Mouse (Mus musculus): ENCODE measurements around the gene Mapkbp1. TPM values are rescaled to one million over a fixed set of nuclear protein-coding genes. Genes with fewer than 3 reads are reported as not detected.

Gene Mapkbp1
- total and polyA plus RNA-seq, 2 experiments from 2014 or later = 7.4 to 64.6 TPM

GRCm38 (mm10) chr2:119993515-119993914 lies 21.0 kb downstream of the Mapkbp1 start:
- no peak overlapping the region for H3K4me3 ChIP-seq (ENCODE audit: low read depth, low read length)
- H3K9ac ChIP-seq (replicated peaks; ENCODE audit: low read length, poor library complexity, severe bottlenecking) = no peak overlapping the region
- TF ChIP-seq CTCF (IDR thresholded peaks at IDR 0.05) = no peak
- H3K4me1 ChIP-seq (ENCODE audit: insufficient read depth, low read length) = no peaks in the 10 kb centered on the region
- no peaks in the 10 kb centered on the region for H3K36me3 ChIP-seq (ENCODE audit: insufficient read depth, low read length)
- H3K4me2 ChIP-seq (ENCODE audit: low read depth, low read length, poor library complexity, severe bottlenecking) = no peak overlapping the region
- no peaks in the 10 kb centered on the region for H3K27me3 ChIP-seq (ENCODE audit: insufficient read depth, low read length)
- no peak overlapping the region for H3K27ac ChIP-seq (ENCODE audit: low read depth, low read length)
- 44% methylated on average over 2 of the region's 2 CpGs for WGBS
- no peaks in the 10 kb centered on the region for H3K9me3 ChIP-seq (ENCODE audit: low read length)
- DNase-seq (ENCODE audit: low spot score) (no peak), ATAC-seq (ENCODE audit: low FRiP score) (no peak)

DNA sequence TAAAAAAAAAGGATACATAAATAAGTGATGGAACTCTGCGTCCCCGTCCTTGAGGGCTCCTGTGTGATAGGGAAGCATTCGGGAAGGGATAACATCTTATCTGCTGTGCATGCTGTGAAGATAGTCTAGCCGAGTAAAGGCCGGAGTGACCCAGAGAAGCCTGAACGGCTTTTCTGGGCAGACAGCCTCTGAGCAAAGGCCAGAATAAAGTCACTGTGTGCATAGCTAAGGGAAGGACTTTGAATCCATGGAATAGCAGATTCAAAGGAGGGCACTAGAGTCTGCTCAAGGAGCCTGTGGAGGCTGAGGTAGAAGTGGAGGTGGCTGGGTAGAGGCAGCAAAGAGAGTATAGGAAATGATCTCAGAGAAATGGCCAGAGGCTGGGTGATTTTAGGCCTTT lies 22.3 kb downstream of the Mapkbp1 start:
- 0 out of 2 replicates have a peak, but pooled peaks cover 4% of the 10 kb centered on the region for H3K36me3 ChIP-seq (ENCODE audit: insufficient read depth, low read length)
- no peaks in the 10 kb centered on the region for H3K4me1 ChIP-seq (ENCODE audit: insufficient read depth, low read length)
- 84% methylated on average over 6 of the region's 6 CpGs for WGBS
- no peak overlapping the region for H3K27ac ChIP-seq (ENCODE audit: low read depth, low read length)
- ATAC-seq (ENCODE audit: low FRiP score) = no peak
- H3K9ac ChIP-seq (replicated peaks; ENCODE audit: low read length, poor library complexity, severe bottlenecking) = no peak overlapping the region
- H3K4me2 ChIP-seq (ENCODE audit: low read depth, low read length, poor library complexity, severe bottlenecking) = no peak overlapping the region
- TF ChIP-seq CTCF (IDR thresholded peaks at IDR 0.05) = no peak
- DNase-seq (ENCODE audit: low spot score) = no peak
- no peak overlapping the region for H3K4me3 ChIP-seq (ENCODE audit: low read depth, low read length)
- no peaks in the 10 kb centered on the region for H3K9me3 ChIP-seq (ENCODE audit: low read length)
- no peaks in the 10 kb centered on the region for H3K27me3 ChIP-seq (ENCODE audit: insufficient read depth, low read length)

GRCm38 (mm10) chr2:119995391-119996281 lies 23.1 kb downstream of the Mapkbp1 start:
- 67% methylated on average over 9 of the region's 9 CpGs for WGBS
- H3K9me3 ChIP-seq (ENCODE audit: low read length) = no peaks in the 10 kb centered on the region
- 0 out of 2 replicates have a peak, but pooled peaks cover 4% of the 10 kb centered on the region for H3K36me3 ChIP-seq (ENCODE audit: insufficient read depth, low read length)
- no peak overlapping the region for H3K4me3 ChIP-seq (ENCODE audit: low read depth, low read length)
- TF ChIP-seq CTCF (IDR thresholded peaks at IDR 0.05) = no peak
- no peaks in the 10 kb centered on the region for H3K27me3 ChIP-seq (ENCODE audit: insufficient read depth, low read length)
- no peak overlapping the region for H3K4me2 ChIP-seq (ENCODE audit: low read depth, low read length, poor library complexity, severe bottlenecking)
- no peak for ATAC-seq (ENCODE audit: low FRiP score)
- no peaks in the 10 kb centered on the region for H3K4me1 ChIP-seq (ENCODE audit: insufficient read depth, low read length)
- DNase-seq (ENCODE audit: low spot score) = no peak
- H3K9ac ChIP-seq (replicated peaks; ENCODE audit: low read length, poor library complexity, severe bottlenecking) = no peak overlapping the region
- peak overlapping the region; percentile 63 for H3K27ac ChIP-seq (ENCODE audit: low read depth, low read length)

- H3K27me3 ChIP-seq (ENCODE audit: insufficient read depth, low read length) = no peaks in the 10 kb centered on the region
- H3K9me3 ChIP-seq (ENCODE audit: low read length) = no peaks in the 10 kb centered on the region
- WGBS = 84% methylated on average over 4 of the region's 4 CpGs
- ATAC-seq (ENCODE audit: low FRiP score) (no peak), DNase-seq (ENCODE audit: low spot score) (no peak)
- H3K36me3 ChIP-seq (ENCODE audit: insufficient read depth, low read length) = peaks cover 4% of the 10 kb centered on the region; the same call in 1 of the 2 replicates
- no peak overlapping the region for H3K4me2 ChIP-seq (ENCODE audit: low read depth, low read length, poor library complexity, severe bottlenecking)
- TF ChIP-seq CTCF (IDR thresholded peaks at IDR 0.05) = no peak
- no peak overlapping the region for H3K27ac ChIP-seq (ENCODE audit: low read depth, low read length)
- no peak overlapping the region for H3K9ac ChIP-seq (replicated peaks; ENCODE audit: low read length, poor library complexity, severe bottlenecking)
- H3K4me1 ChIP-seq (ENCODE audit: insufficient read depth, low read length) = no peaks in the 10 kb centered on the region
- H3K4me3 ChIP-seq (ENCODE audit: low read depth, low read length) = no peak overlapping the region
Measured at GRCm38 (mm10) chr2:119997354-119997753, 24.9 kb downstream of the Mapkbp1 start.

GRCm38 (mm10) chr2:119999731-120000130 lies 27.2 kb downstream of the Mapkbp1 start:
- 90% methylated on average over 2 of the region's 2 CpGs for WGBS
- no peak for TF ChIP-seq CTCF (IDR thresholded peaks at IDR 0.05)
- H3K4me3 ChIP-seq (ENCODE audit: low read depth, low read length) = no peak overlapping the region
- H3K9ac ChIP-seq (replicated peaks; ENCODE audit: low read length, poor library complexity, severe bottlenecking) = no peak overlapping the region
- no peak overlapping the region for H3K4me2 ChIP-seq (ENCODE audit: low read depth, low read length, poor library complexity, severe bottlenecking)
- no peak for DNase-seq (ENCODE audit: low spot score)
- no peak overlapping the region for H3K27ac ChIP-seq (ENCODE audit: low read depth, low read length)
- H3K27me3 ChIP-seq (ENCODE audit: insufficient read depth, low read length) = no peaks in the 10 kb centered on the region
- no peaks in the 10 kb centered on the region for H3K4me1 ChIP-seq (ENCODE audit: insufficient read depth, low read length)
- peaks cover 4% of the 10 kb centered on the region; the same call in 1 of the 2 replicates for H3K36me3 ChIP-seq (ENCODE audit: insufficient read depth, low read length)
- no peaks in the 10 kb centered on the region for H3K9me3 ChIP-seq (ENCODE audit: low read length)
- ATAC-seq (ENCODE audit: low FRiP score) = no peak

GRCm38 (mm10) chr2:120000882-120001584 lies 28.5 kb downstream of the Mapkbp1 start:
- Histone ChIP-seq H3K36me3 (ENCODE audit: insufficient read depth, low read length) (peaks cover 7% of the 10 kb centered on the region; the same call in 1 of the 2 replicates), H3K27ac (ENCODE audit: low read depth, low read length) (no peak overlapping the region), H3K4me2 (ENCODE audit: low read depth, low read length, poor library complexity, severe bottlenecking) (no peak overlapping the region), H3K4me1 (ENCODE audit: insufficient read depth, low read length) (no peaks in the 10 kb centered on the region), H3K9me3 (ENCODE audit: low read length) (no peaks in the 10 kb centered on the region), H3K9ac (replicated peaks; ENCODE audit: low read length, poor library complexity, severe bottlenecking) (no peak overlapping the region), H3K27me3 (ENCODE audit: insufficient read depth, low read length) (no peaks in the 10 kb centered on the region), H3K4me3 (ENCODE audit: low read depth, low read length) (no peak overlapping the region)
- TF ChIP-seq CTCF (IDR thresholded peaks at IDR 0.05) = no peak
- 86% methylated on average over 3 of the region's 3 CpGs for WGBS
- ATAC-seq (ENCODE audit: low FRiP score) (no peak), DNase-seq (ENCODE audit: low spot score) (no peak)
